Mouse (Mus musculus) small intestine, adult 2 months (tissue): Measurements from ENCODE around the gene Coro1b.

ENCODE experiments used
- CTCF ChIP-seq: fragments of 200-500 bp; IDR thresholded peaks from 2 replicates; pipeline ENCODE4 v1.5.1; 2012; ENCODE audit warnings: low read depth, mild to moderate bottlenecking, control low read depth, inconsistent platforms, low read length, moderate library complexity, mixed read lengths; ENCODE audit not compliant: insufficient replicate concordance, insufficient read length; ENCODE audit errors: extremely low read depth
- POLR2A ChIP-seq: fragments of 200-500 bp; IDR thresholded peaks from 2 replicates; pipeline ENCODE4 v1.6.1; 2012; ENCODE audit warnings: low read depth, mild to moderate bottlenecking, control low read depth, inconsistent platforms, low read length, moderate library complexity

GRCm38 (mm10) chr19:4112063-4112960 lies 36.1 kb upstream of the Coro1b start:
- no peak for TF ChIP-seq CTCF
- TF ChIP-seq POLR2A: no peak
